Mouse (Mus musculus): ENCODE results near the gene Rnf144a.

DNA sequence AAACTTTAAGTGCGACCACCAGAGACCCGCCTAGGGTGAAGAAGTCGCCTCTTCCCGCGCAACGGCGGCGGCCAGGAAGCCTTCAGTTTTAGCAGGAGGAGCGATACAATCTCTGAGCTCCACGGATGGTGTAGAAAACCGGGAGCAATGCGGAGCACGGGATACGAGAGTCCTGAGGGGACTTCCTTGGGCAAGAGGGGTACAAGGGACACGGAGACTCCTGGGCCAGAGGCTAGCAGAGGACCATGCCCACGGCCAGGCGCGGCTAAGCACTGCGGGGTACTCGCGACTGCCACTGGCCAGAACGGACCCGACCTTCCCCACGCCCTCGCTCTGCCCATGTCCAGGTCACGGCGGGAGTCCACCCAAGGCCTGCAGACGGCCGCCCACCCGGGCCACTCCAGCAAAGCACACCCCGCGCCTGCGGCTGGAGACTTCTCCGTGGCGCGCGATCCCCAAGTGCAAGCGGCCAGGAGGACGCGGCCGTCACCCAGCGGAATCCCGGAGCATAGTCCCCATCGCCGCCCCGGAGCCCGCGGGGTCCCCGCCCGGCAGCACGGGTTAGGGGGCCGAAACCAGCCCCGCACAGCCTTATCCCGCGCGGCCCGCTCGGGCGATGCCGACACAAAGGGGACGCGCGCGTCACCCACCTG, 477 bp downstream of the Rnf144a start:
- TF ChIP-seq CTCF (IDR thresholded peaks at IDR 0.05; ENCODE audit: insufficient read depth, low read depth, low read length): no peak
- TF ChIP-seq POLR2A (IDR thresholded peaks at IDR 0.05; ENCODE audit: insufficient read depth, low read depth, low read length): no peak
